Mouse (Mus musculus): Measurements from ENCODE around the gene Sdr16c6. TPM values are rescaled to one million over a fixed set of nuclear protein-coding genes. Genes with fewer than 3 reads are reported as not detected.

Gene Sdr16c6
- not detected for total RNA-seq (2021)
- long read RNA-seq, experiment 1, result 0 reads
- long read RNA-seq, experiment 2, result 0 reads

GRCm38 (mm10) chr4:4077372-4077771 is at the start of gene Sdr16c6:
Sdr16c6 (minus strand) TSS chr4:4077522.
- no peak for DNase-seq

DNA sequence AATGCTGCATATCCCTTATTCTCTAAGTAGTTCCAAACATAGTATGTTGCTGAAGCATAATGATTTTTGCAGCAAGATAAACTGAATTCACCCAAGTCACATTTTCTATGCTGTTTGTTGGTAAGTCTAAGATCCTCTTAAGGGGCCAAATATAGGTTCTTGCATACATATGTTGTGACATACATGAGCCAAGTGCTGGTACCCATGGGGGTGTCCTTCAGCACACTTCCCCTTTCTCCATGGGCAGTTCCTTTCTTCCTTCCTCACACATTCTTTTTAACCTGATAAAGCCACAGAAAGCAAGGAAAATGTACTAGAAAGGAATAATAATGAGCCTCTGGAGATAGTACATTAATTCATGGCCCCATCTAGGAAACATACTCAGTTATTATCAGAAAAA is 2.9 kb upstream of the Sdr16c6 start:
- no peak for DNase-seq

- no peak for DNase-seq
Measured at GRCm38 (mm10) chr4:4079132-4079531, 1.8 kb upstream of the Sdr16c6 start.

- no peak for DNase-seq
Measured at GRCm38 (mm10) chr4:4076001-4076400, 1.3 kb downstream of the Sdr16c6 start.

Other genes starting within 250 kb of the Sdr16c6 start
- gene Gm11808, start 103.9 kb downstream of the Sdr16c6 start, total RNA-seq (2021), result 100 to 1,000 TPM; 533 to 619 TPM